In genomic region chr17:60804715-60805449, GRCm38 (mm10) we compare ENCODE assay signal across 14 mouse cellular contexts.
"Had no signal": no experiment of that assay in that cellular context is flagged by ENCODE, and none has a peak within 500 bp of the region (broad histone marks: within the 10 kb centered on the region; RNA-seq: fewer than 3 reads in every experiment).

No protein-coding gene starts in this region.

- H3K9ac ChIP-seq: limb, embryonic 13.5 days; liver, embryonic 14.5 days; midbrain, embryonic 12.5 days; neural tube, embryonic 15.5 days had no signal

- H3K27ac ChIP-seq: layer of hippocampus, adult 2 months; limb, embryonic 13.5 days; liver, embryonic 14.5 days; midbrain, embryonic 12.5 days; neural tube, embryonic 15.5 days had no signal

- H3K36me3 ChIP-seq: limb, embryonic 13.5 days; midbrain, embryonic 12.5 days; neural tube, embryonic 15.5 days had no signal

- H3K4me2 ChIP-seq: limb, embryonic 13.5 days; midbrain, embryonic 12.5 days; neural tube, embryonic 15.5 days had no signal

- H3K27me3 ChIP-seq: limb, embryonic 13.5 days; midbrain, embryonic 12.5 days; neural tube, embryonic 15.5 days had no signal

- DNase-seq: kidney, adult 8-10 months; kidney, postnatal 36 days; left cerebral cortex, postnatal 4 days; lung, adult 18-20 months; right cerebral cortex, postnatal 4 days; spleen, adult 18-20 months; thymus, adult 18-20 months; thymus, postnatal 25 days had no signal

- H3K9me3 ChIP-seq: midbrain, embryonic 12.5 days; neural tube, embryonic 15.5 days had no signal

- H3K4me3 ChIP-seq: layer of hippocampus, adult 2 months; limb, embryonic 13.5 days; midbrain, embryonic 12.5 days; myocyte; neural tube, embryonic 15.5 days had no signal

- H3K4me1 ChIP-seq: limb, embryonic 13.5 days; midbrain, embryonic 12.5 days; neural tube, embryonic 15.5 days had no signal
